Mouse (Mus musculus): Measurements from ENCODE around the gene Ndufv1. TPM values are rescaled to one million over a fixed set of nuclear protein-coding genes. Genes with fewer than 3 reads are reported as not detected.
"Not testable (repeated sequence)": the region's sequence is repeated elsewhere in the genome, so short reads cannot be mapped to it uniquely, and the experiment has no call there.

The Ndufv1 gene
- polyA plus RNA-seq, 1 experiment from 2014 or later, result 217 TPM

DNA sequence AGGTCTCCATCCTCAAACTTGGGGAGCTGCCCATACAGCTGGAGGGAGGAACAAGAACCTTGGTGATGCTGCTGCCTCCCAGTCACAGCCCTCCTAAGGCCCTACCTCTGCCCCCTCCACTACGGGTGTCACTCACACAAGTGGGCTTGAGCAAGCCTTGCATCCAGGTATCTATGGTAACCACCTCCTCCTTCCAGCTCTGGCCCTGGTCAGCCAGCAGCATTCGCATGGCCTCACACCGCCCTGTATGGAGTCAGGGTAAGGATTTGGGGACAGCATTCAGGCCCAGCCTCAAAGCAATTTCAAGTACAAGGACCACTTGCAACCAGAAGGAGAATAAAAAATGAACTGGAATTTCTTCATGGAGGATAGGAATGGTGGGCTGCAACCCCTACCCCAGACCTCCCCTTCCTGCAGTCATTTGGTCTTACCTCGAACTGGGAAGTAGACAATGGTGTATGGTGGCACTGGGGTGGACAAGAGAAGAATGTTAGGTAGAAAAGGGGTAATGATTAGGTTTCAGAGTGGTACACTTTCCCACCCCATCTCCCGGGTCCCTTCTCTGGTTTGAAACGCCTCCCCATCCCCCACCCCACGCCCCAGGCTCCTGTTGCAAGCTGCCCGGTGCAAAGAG is 24.7 kb upstream of the Ndufv1 start:
- not testable (repeated sequence) for DNase-seq (ENCODE audit: low spot score); H3K27me3 ChIP-seq (replicated peaks; ENCODE audit: low read depth, poor library complexity, severe bottlenecking); H3K9me3 ChIP-seq
- Histone ChIP-seq H3K4me1 (peaks cover 27% of the 10 kb centered on the region), H3K36me3 (replicated peaks) (peaks cover 13% of the 10 kb centered on the region), H3K4me3 (peak overlapping the region; percentile 73), H3K27ac (replicated peaks) (peak overlapping the region; percentile 92)
- WGBS, result 31% methylated on average over 8 of the region's 8 CpGs

DNA sequence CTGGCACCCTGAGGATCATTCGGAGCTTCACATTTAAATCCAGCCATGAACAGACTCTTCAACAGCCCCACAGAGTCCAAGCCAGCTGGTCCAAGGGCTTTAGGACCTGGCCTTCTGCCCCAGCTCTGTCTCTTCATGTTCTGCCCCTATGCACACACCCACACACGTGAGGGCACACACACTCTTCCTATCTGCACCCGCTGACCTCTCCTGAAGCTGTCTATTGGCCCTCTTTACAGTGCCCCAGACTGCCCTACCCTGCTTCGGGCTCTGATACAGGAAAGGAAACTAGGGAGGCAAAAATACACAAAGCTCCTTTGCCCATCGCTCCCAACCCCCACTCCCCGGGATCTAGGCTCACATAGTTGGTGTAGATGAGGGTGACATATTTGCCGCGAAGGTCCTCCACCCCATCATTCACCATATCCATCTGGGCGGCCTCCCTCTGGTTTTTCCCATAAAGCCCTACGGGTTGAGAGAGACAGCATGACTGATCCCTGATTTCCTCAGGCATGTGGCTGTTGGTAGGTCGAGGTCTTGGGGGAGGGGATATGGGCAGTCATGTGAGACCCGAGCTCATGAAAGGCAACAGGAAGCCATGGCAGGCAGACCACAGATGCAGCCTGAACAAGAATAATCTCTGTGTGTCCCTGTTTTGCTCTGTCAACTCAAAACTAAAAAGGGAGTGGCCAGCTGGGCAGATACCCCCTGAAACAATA is 23.9 kb upstream of the Ndufv1 start:
- 74% methylated on average over 12 of the region's 12 CpGs for WGBS
- Histone ChIP-seq H3K27me3 (replicated peaks; ENCODE audit: low read depth, poor library complexity, severe bottlenecking) (no peaks in the 10 kb centered on the region), H3K4me1 (peaks cover 24% of the 10 kb centered on the region), H3K4me3 (peak overlapping the region; percentile 27; the same call in 1 of the 2 replicates), H3K36me3 (replicated peaks) (peaks cover 13% of the 10 kb centered on the region), H3K27ac (replicated peaks) (peak overlapping the region; percentile 41; the same call in 1 of the 2 replicates), H3K9me3 (no peaks in the 10 kb centered on the region)
- DNase-seq (ENCODE audit: low spot score), result no peak

DNA sequence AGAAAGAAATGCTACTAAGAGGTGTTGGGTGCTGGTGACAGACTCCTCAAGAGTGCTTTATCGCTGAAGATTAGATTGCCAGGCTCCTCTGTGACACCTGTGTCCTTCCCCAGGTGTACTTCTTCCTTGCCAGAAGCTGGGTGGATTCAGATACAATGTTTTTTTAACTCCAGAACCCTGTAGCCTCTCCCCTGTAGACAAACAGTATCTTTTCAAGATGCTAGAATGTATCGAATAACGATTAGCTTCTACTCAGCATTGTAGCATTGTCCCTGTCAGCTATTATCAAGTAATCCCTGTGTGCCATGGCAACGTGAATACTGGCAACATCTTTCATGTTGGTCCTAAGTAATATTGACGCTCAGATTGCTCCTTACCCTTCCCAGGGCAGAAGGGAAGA is 21.1 kb upstream of the Ndufv1 start:
- H3K27ac ChIP-seq (replicated peaks), result no peak overlapping the region
- peaks cover 13% of the 10 kb centered on the region for H3K36me3 ChIP-seq (replicated peaks)
- 69% methylated on average over 5 of the region's 5 CpGs for WGBS
- H3K4me3 ChIP-seq, result no peak overlapping the region
- no peak for DNase-seq (ENCODE audit: low spot score)
- no peaks in the 10 kb centered on the region for H3K27me3 ChIP-seq (replicated peaks; ENCODE audit: low read depth, poor library complexity, severe bottlenecking)
- H3K4me1 ChIP-seq, result peaks cover 24% of the 10 kb centered on the region
- H3K9me3 ChIP-seq, result no peaks in the 10 kb centered on the region

- WGBS, result 79% methylated on average over 3 of the region's 3 CpGs
- Histone ChIP-seq H3K36me3 (replicated peaks) (peaks cover 13% of the 10 kb centered on the region), H3K27ac (replicated peaks) (no peak overlapping the region), H3K4me3 (no peak overlapping the region), H3K4me1 (peaks cover 22% of the 10 kb centered on the region), H3K27me3 (replicated peaks; ENCODE audit: low read depth, poor library complexity, severe bottlenecking) (no peaks in the 10 kb centered on the region), H3K9me3 (no peaks in the 10 kb centered on the region)
- DNase-seq (ENCODE audit: low spot score), result no peak
Observed at GRCm38 (mm10) chr19:4033298-4033697, 20.7 kb upstream of the Ndufv1 start.

DNA sequence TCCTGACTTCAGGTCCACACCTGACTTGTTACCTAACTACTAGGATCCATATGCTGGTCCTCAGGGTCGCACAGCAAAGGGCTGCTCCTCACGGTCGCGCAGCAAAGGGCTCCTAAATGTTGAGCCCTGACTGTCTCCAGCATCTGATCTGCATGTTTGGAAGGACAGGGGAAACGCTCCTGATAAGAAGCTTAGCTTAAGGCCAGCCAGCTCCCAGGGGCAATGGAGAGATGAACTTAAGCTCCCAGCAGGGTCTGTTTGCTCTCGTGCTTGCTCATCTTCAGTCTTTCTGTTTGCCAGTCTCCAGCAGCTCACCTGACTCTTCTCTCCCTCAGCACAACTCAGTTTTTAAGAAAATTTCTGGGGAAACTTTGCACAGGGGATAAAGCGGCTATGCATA is 20.1 kb upstream of the Ndufv1 start:
- Histone ChIP-seq H3K4me3 (no peak overlapping the region), H3K4me1 (peaks cover 16% of the 10 kb centered on the region), H3K36me3 (replicated peaks) (peaks cover 13% of the 10 kb centered on the region), H3K9me3 (no peaks in the 10 kb centered on the region), H3K27ac (replicated peaks) (no peak overlapping the region), H3K27me3 (replicated peaks; ENCODE audit: low read depth, poor library complexity, severe bottlenecking) (no peaks in the 10 kb centered on the region)
- 56% methylated on average over 7 of the region's 7 CpGs for WGBS
- DNase-seq (ENCODE audit: low spot score), result no peak

GRCm38 (mm10) chr19:4027576-4027975 is 15.0 kb upstream of the Ndufv1 start:
- no peak overlapping the region for H3K27ac ChIP-seq (replicated peaks)
- no peaks in the 10 kb centered on the region for H3K36me3 ChIP-seq (replicated peaks)
- peaks cover 5% of the 10 kb centered on the region for H3K4me1 ChIP-seq
- no peak overlapping the region for H3K4me3 ChIP-seq
- DNase-seq (ENCODE audit: low spot score), result no peak
- no peaks in the 10 kb centered on the region for H3K27me3 ChIP-seq (replicated peaks; ENCODE audit: low read depth, poor library complexity, severe bottlenecking)
- peaks cover 6% of the 10 kb centered on the region; the same call in 1 of the 2 replicates for H3K9me3 ChIP-seq

- no peak for DNase-seq (ENCODE audit: low spot score)
- Histone ChIP-seq H3K4me3 (no peak overlapping the region), H3K9me3 (peaks cover 6% of the 10 kb centered on the region; the same call in 1 of the 2 replicates), H3K27me3 (replicated peaks; ENCODE audit: low read depth, poor library complexity, severe bottlenecking) (no peaks in the 10 kb centered on the region), H3K36me3 (replicated peaks) (no peaks in the 10 kb centered on the region), H3K27ac (replicated peaks) (no peak overlapping the region), H3K4me1 (peaks cover 17% of the 10 kb centered on the region)
- WGBS, result 77% methylated on average over 7 of the region's 7 CpGs
Observed at GRCm38 (mm10) chr19:4023185-4023584, 10.6 kb upstream of the Ndufv1 start.

GRCm38 (mm10) chr19:4018743-4019583 is 6.4 kb upstream of the Ndufv1 start:
- H3K4me1 ChIP-seq, result peaks cover 23% of the 10 kb centered on the region; the same call in 1 of the 2 replicates
- H3K36me3 ChIP-seq (replicated peaks), result no peaks in the 10 kb centered on the region
- no peaks in the 10 kb centered on the region for H3K27me3 ChIP-seq (replicated peaks; ENCODE audit: low read depth, poor library complexity, severe bottlenecking)
- DNase-seq (ENCODE audit: low spot score), result peak; percentile 70
- H3K27ac ChIP-seq (replicated peaks), result peak overlapping the region; percentile 57
- H3K4me3 ChIP-seq, result no peak overlapping the region
- WGBS, result 37% methylated on average over 18 of the region's 18 CpGs
- H3K9me3 ChIP-seq, result no peaks in the 10 kb centered on the region

- 64% methylated on average over 10 of the region's 10 CpGs for WGBS
- DNase-seq (ENCODE audit: low spot score), result no peak
Observed at GRCm38 (mm10) chr19:4017921-4018587, 5.4 kb upstream of the Ndufv1 start.

DNA sequence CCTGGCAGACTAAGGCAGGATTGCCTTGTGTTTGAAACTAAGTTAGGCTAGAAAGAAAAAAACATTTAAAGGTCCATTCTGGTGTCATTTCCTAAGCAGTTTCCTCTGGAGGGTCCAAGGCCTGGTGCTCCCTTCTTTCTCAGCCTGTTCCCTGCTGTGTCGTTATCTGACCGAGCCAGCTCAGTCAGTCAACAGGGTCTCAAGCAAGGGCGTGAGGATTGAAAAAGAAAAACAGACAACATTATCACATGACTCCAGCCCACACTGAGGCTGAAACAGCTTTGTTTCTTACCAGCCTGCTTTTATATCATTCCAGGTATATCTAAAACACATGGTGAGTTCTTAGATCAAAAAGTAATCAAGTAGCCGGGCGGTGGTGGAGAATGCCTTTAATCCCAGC is 3.0 kb upstream of the Ndufv1 start:
- no peak for DNase-seq (ENCODE audit: low spot score)
- H3K4me3 ChIP-seq, result no peak overlapping the region
- H3K36me3 ChIP-seq (replicated peaks), result peaks cover 4% of the 10 kb centered on the region
- H3K4me1 ChIP-seq, result peaks cover 44% of the 10 kb centered on the region
- no peaks in the 10 kb centered on the region for H3K9me3 ChIP-seq
- H3K27me3 ChIP-seq (replicated peaks; ENCODE audit: low read depth, poor library complexity, severe bottlenecking), result no peaks in the 10 kb centered on the region
- WGBS, result 54% methylated on average over 5 of the region's 5 CpGs
- no peak overlapping the region for H3K27ac ChIP-seq (replicated peaks)

More at GRCm38 (mm10) chr19:4017921-4018587, 5.4 kb upstream of the Ndufv1 start:
- H3K36me3 ChIP-seq (replicated peaks), result no peaks in the 10 kb centered on the region
- no peak overlapping the region for H3K4me3 ChIP-seq
- no peak overlapping the region for H3K27ac ChIP-seq (replicated peaks)
- peaks cover 31% of the 10 kb centered on the region for H3K4me1 ChIP-seq
- no peaks in the 10 kb centered on the region for H3K27me3 ChIP-seq (replicated peaks; ENCODE audit: low read depth, poor library complexity, severe bottlenecking)
- H3K9me3 ChIP-seq, result no peaks in the 10 kb centered on the region

GRCm38 (mm10) chr19:4014802-4015201 is 2.2 kb upstream of the Ndufv1 start:
- H3K27me3 ChIP-seq (replicated peaks; ENCODE audit: low read depth, poor library complexity, severe bottlenecking), result no peaks in the 10 kb centered on the region
- H3K27ac ChIP-seq (replicated peaks), result 0 out of 2 replicates have a peak overlapping the region, but pooled peaks have one; percentile 42
- DNase-seq (ENCODE audit: low spot score), result no peak
- no peak overlapping the region for H3K4me3 ChIP-seq
- peaks cover 12% of the 10 kb centered on the region for H3K36me3 ChIP-seq (replicated peaks)
- peaks cover 44% of the 10 kb centered on the region for H3K4me1 ChIP-seq
- H3K9me3 ChIP-seq, result no peaks in the 10 kb centered on the region

- H3K27ac ChIP-seq (replicated peaks), result peak overlapping the region; percentile 45
- 17% methylated on average over 9 of the region's 9 CpGs for WGBS
Observed at GRCm38 (mm10) chr19:4013066-4013465, 460 bp upstream of the Ndufv1 start.

More at GRCm38 (mm10) chr19:4013066-4013465, 460 bp upstream of the Ndufv1 start:
- Histone ChIP-seq H3K27me3 (replicated peaks; ENCODE audit: low read depth, poor library complexity, severe bottlenecking) (no peaks in the 10 kb centered on the region), H3K4me1 (peaks cover 31% of the 10 kb centered on the region), H3K36me3 (replicated peaks) (peaks cover 29% of the 10 kb centered on the region), H3K4me3 (peak overlapping the region; percentile 86), H3K9me3 (no peaks in the 10 kb centered on the region)
- no peak for DNase-seq (ENCODE audit: low spot score)
